Mouse (Mus musculus) ES-Bruce4 (cell line): ENCODE data around the gene Ostm1.

Experiments
- CTCF ChIP-seq: IDR thresholded peaks from one replicate; pipeline ENCODE4 v1.8.1; 2011; ENCODE audit warnings: low read depth, low read length
- EP300 ChIP-seq: IDR thresholded peaks from 2 replicates; pipeline ENCODE4 v1.6.1; 2011; ENCODE audit warnings: low read depth, low read length; ENCODE audit not compliant: insufficient read depth
- POLR2A ChIP-seq: IDR thresholded peaks from one replicate; pipeline ENCODE4 v1.8.1; 2011; ENCODE audit warnings: low read length; ENCODE audit not compliant: insufficient read depth

DNA sequence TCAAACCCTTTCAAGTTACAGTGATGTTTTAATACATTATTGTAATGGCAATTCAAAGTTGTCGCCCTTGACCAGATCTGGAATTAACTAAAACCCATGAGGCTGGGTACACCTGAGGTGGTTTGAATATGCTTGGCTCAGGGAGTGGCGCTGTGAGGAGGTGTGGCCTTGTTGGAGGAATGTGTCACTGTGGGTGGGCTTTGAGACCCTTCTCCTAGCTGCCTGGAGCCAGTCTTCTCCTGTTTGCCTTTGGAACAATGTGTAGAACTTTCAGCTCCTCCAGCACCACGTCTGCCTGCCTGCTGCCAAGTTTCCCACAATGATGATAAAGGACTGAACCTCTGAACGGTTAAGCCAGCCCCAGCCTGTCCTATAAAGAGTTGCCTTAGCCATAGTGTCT lies 62.7 kb downstream of the Ostm1 start:
- no peak for TF ChIP-seq CTCF
- peak; percentile 89 for TF ChIP-seq EP300
- TF ChIP-seq POLR2A: no peak
